Mouse (Mus musculus): Measurements from ENCODE around the gene Def6.

DNA sequence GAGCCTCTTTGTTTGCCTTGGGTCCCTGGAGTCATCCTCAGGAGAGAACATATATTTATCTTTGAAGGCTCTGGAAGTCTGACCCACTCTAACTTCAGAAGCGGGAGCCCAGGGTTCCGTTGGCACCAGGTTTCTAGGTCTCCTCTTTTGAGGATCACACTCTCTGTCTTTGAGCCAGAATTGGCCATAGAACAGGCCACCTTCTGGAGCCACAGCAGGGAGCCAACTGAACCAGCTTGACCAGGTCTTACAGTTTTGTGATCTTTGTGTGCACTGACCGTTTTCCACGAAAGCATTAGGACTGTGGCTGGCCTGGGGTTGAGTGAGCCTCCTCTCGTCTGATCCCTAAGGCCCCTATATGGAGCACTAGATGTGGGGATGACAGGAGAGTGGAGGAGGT is 27.1 kb downstream of the Def6 start:
- TF ChIP-seq EP300 (IDR thresholded peaks at IDR 0.05; ENCODE audit: low read depth), result no peak
- no peak for TF ChIP-seq CTCF (IDR thresholded peaks at IDR 0.05; ENCODE audit: low read depth)
